Mouse (Mus musculus) embryonic fibroblast, embryonic 13.5 days (primary cell): ENCODE results near the gene Cnp.

Experiments used
- CTCF ChIP-seq: IDR thresholded peaks from 2 replicates; pipeline ENCODE4 v1.5.1; 2011; ENCODE audit warnings: mild to moderate bottlenecking, control low read depth, low read length, moderate library complexity, borderline replicate concordance; ENCODE audit not compliant: insufficient read depth
- POLR2A ChIP-seq: IDR thresholded peaks from 2 replicates; pipeline ENCODE4 v1.6.1; 2011; ENCODE audit warnings: low read depth, mild to moderate bottlenecking, control low read depth, low read length, moderate library complexity

DNA sequence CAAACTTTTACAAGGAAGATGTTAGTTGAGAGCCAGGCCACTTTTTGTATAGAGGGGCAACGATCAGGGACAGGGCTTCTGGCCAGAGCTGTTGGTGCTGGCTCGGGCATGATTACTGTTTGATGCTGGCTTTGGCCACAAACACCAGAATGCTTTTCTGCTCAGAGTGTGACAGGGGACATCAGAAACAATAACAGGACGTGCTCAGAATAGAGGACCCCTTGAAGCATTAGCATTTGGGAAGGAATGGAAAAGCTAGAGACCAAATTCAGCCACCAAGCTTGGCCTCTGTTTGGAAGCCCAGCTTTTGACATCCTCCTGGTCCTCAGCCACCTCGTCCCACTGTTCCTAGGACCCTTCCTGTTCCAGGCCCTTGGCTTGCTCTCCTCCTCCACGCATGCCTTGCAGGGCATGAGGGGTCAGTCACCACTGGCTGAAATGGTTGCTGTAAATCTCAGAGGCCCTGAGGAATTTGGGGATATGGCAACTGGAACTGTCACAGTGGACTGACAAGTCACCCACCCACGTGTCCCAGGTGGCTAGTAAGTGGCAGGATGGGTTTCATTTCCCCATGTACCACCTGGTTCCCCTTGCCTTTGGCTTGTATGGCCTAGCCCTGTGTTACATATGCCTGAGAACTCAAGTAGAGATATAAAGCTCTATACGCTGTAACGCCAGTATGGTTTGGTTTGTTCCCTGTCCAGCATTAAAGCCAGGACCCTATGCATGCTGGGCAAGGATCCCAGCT, 3.3 kb downstream of the Cnp start:
- TF ChIP-seq CTCF = no peak
- TF ChIP-seq POLR2A = no peak
